Mouse (Mus musculus) embryo, embryonic 10 days (tissue): Measurements from ENCODE around the gene Pdp2.

Experiments
- DNase-seq: peaks from one replicate; pipeline ENCODE4 v3.0.0-alpha.2; 2015; ENCODE audit warnings: low spot score

The Pdp2 gene

DNA sequence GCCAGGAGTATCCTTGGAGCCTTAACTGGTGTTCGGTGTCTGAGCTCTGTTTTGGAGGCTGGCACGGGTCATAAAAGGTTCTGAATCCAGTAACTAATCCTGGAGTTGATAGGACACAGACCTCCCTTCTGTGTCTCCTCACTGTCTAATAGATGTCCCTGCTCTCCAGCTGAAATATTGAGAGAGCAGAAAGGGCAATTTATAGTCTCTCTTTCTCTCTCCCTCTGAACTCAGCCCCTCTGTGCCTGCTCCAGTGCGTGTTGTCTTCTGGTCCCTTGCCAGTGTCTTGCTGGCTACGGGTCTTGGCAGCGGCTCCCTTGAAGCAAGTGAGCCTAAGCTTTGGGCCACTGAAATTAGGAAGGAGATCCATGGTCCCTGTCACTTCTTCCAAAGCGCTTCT lies 6.4 kb downstream of the Pdp2 start:
- DNase-seq: no peak

DNA sequence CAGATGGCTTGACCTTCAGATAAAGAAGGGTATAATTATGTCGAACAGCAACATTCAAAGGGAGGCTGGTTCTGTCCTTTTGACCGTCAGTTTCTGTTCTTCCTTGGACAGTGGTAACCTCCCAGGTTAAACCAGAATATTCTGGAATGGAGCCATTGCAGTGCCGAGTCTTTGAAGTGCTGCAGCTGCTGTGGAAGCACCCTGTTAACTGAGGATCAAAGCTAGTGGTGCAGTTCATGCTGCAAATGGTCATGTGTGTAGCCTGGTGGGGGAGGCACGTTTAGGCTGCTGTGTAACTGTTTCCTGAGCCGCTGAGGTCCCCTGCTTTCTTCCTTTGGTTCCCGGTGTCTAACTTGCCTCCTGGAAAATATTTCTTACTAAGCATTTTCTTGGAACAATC lies 7.2 kb downstream of the Pdp2 start:
- DNase-seq: no peak

DNA sequence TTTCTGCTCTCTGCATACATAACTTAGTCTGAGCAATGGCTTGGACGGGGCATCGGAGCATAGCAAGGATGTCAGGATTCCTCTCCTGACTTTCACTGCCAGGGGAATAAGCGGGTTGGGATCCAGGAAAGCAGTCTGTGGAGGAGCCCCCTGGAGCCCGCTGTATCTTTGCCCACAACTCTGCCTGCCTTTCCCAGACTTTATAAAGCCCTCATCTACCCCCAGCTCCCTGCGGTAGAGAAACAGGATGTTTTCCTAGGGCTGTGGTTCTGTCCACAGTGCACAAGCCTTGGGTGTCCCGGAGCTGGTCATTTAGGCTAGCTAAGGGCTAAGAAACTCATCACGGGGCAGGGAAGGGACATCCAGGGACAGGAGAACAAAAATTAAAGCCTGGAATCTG lies 10.1 kb downstream of the Pdp2 start:
- DNase-seq: peak; percentile 44

DNA sequence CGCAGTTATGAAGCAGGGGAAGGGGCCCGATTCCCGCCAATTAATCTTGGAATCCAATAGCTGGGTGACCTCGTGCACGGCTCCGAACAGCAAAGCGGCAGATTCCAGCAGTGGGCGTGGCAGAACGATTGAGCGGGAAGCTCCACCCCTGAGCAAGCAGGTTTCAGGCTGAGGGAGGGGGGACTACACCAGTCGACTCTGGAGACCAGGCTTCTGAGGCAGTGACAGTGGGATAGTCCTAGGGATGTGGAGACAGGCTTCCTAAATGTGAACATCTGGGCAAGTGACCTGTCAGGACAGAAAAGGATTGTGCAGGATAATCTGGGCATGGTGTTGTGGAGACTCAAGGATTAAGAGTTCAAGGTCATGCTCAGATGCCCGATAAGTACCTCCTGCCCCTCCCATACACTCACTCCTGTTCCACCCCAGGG lies 10.7 kb downstream of the Pdp2 start:
- DNase-seq: peak; percentile 23

DNA sequence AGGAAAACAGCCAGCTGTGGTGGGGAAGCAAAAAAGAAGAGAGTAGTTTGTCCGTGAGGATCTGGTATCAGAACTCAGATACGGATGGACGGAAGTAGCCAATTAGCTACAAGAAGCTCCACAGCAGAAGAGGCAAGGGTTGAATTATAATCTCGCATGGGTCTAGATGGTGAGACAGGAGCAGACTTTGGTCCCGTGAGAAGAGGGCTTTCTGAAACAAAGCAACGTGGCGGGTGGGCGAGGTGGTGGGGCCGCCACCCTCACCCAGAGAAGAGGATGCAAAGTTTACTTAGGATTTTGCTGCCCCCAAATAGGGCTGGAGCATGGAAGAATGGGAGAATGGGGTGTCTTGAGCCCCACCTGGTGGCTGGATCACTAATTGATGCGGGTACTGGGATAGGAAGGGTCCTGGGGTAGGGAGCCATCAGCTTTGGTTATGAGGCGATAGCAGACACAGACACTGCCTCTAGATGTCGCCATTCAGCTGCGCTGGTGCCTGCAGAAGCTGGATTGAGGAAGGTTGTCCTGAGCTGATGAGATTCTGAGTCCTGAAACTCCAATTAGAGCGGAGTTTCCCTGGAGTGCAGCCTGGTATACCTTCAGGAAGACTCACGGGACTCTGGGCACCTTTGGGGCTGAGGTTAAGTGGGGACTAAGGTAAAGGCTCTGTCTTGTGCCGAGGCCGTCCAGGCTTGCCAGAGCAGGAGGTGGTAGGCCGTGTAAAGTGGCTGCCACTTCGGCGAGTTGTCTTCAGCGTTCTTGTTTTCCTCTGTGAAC lies 11.4 kb downstream of the Pdp2 start:
- peak; percentile 98 for DNase-seq

GRCm38 (mm10) chr8:104603245-104603593 lies 12.0 kb downstream of the Pdp2 start:
- no peak for DNase-seq

DNA sequence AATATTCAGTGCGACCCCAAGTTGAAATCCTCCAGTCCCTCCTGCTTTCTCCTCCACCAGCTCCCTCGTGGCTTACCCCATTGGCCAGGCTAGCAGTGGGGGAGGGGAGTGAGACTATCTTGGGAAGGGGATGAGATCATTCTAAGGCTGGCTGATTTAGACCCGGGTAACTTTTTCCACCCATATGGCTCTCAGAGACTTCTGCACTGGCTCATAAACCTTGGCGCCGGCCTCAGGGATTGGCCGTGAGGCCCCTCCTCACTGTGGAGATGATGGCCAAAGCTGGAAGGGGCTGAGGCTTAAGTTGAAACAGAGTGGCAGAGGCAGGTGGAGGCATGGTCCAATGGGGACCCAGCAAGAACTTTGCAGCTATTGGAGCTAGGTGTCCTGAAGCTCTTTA lies 15.1 kb downstream of the Pdp2 start:
- peak; percentile 33 for DNase-seq

GRCm38 (mm10) chr8:104607944-104608343 lies 16.7 kb downstream of the Pdp2 start:
- no peak for DNase-seq

DNA sequence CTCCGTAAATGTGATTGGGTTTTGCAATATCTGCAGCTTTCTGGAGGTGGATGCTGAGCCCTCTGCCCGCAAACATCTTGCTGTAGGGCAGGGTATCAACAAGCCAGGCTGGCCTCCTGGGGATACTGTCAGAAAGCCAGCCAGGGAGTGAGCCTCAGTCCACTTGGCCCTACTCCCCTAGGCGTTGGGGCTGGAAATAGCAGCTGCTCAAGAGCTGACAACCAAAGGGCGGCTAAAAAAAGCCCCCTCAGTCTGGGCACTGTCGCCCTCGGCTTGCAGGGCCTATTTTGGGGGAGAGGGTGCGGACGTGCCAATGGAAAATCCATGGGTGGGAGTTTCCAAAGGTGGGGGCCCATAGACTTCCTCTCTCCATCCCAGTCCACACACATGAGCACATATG lies 18.0 kb downstream of the Pdp2 start:
- no peak for DNase-seq

DNA sequence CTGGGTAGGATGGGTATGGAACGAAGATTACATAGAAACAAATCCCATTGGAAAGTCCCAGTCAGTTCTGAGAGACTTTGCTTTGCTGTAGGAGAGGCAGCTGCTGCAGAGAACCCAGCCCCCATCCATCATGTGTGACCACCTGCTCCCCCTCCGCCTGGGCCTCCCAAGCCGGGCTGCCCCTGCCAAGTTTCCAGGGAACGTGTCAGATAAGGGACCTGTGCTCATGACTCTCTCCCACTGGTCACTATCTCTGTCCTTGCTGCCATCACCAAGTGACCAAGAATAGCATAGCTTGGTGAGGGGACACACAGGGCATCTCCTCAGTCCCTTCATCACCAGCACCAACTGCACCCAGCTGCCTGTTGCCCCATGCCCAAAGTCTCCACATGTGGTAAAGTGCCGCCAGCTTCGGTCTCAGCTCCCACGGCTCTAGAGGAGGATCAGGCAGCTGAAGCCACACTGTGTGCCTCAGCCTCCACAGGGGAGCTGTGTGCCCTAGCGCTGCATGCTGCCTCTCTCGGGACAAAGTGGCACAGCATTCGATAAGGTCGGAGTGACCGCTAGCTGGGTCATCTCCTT lies 19.0 kb downstream of the Pdp2 start:
- no peak for DNase-seq

DNA sequence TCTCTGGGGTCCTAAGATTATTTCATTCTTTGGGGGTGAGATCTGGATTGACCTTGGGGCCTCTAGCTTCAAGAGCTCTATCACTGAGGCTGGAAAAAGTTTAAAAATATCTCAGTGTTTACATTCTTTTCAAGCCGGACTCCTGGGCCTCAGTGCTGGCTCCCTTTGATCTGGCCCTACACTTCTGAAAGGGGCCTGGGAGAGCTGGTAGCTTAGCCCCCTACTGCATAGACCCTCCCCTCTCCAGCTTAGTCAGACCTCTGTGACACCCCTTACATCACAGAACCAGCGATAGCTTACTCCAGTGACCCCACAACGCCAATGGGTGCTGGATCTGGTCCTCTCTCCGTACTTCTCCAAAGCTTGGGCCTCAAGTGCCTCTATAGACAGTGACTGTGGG lies 20.4 kb downstream of the Pdp2 start:
- DNase-seq: no peak

DNA sequence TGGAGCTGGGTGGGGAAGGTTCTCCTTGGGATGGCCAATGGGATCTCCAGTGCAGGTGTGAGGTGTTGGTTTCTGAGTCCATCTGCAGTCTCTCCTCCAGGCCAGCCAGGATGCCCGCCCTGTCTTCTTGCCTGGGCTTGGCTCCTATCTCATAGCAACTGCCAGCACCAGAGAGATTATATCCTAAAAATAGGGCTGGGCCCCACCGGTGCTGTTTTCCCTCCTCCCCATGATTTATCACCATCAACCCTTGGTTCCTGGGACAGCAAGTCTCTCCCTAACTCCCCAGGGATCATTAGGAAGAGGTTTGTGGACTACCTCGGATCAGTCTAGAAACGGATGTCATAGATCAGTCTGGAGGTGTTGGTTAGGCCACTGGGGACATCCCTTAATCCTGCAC lies 21.9 kb downstream of the Pdp2 start:
- DNase-seq: no peak

GRCm38 (mm10) chr8:104620765-104621164 lies 29.5 kb downstream of the Pdp2 start:
- no peak for DNase-seq

DNA sequence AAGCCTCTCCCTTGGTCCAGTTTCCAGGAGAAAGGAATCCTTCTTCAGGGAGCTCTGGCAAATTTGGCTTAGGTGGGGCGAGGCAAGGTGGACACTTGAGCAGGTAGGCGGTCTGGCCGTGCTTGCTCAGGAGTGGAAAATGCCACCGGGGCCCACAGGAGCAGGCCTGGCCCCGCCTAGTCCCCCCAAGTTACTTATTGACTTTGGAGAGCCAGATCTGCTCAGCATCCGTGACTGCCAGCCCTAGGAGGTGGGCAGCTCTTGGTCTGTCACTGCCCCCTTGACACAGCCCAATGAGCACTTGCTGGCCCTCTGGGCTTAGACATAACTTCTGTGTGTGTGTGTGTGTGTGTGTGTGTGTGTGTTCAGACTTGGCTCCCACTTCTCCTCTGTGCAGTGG lies 32.9 kb downstream of the Pdp2 start, which contains the start of gene Cdh16:
TSS of gene Cdh16 (minus strand) at position 236 of the 400 bp plus-strand sequence.
- DNase-seq: no peak

GRCm38 (mm10) chr8:104627065-104627740 lies 36.0 kb downstream of the Pdp2 start:
- DNase-seq: no peak

- no peak for DNase-seq
These were observed 37.2 kb downstream of the Pdp2 start for GRCm38 (mm10) chr8:104628402-104628801.

DNA sequence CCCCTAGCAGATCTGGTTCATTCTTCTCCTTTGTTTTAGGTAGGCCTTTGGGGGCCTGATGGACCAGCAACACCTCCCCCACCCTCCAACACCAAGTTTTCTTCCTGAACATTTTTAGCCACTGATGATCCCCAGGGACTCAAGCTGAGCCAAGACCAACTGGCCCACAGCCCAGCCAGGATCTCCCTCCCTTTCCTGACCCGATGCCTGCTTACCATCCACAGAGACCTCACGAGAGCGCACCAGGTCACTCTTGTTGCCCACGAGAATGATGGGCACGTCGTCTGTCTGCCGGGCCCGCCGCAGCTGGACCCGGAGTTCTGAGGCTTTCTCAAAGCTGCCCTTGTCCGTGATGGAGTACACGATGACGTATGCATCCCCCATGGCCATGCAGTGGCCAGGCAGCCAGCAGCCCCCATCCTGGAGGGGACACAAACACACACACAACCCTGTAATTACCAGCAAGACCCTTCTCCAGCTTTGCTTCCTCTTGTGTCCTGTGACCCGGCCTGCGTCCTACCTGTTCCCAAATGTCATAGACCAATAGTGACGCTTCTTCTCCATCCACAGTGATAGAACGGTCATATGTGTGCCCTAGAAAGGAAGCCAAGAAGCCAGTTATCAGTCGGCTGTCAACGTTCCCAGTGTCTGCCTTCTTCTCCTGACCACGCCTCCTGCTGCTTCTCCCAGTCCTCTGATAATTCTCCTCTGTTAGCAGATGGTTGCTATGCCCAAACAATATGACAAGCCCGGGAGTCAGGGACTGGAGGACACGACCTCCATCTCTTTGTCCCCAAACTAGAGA lies 38.3 kb downstream of the Pdp2 start:
- no peak for DNase-seq

DNA sequence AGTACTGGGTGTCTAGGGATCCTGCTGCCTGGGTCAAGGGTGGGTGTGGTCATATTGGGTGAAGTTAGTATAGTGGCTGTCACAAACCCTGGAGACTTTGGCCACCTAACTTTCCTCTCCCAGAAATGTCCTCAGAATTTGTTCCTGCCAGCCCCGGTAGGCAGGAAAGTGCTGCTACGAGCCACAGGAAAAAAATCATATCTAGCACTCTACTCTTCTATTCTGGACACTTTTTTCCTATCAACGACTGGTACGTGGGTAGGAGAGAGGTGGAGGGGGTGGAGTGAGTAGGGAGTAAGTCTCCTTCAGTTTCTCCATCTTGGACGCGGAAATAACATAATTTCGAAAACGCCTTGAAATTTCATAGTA lies 38.8 kb downstream of the Pdp2 start:
- DNase-seq: no peak

DNA sequence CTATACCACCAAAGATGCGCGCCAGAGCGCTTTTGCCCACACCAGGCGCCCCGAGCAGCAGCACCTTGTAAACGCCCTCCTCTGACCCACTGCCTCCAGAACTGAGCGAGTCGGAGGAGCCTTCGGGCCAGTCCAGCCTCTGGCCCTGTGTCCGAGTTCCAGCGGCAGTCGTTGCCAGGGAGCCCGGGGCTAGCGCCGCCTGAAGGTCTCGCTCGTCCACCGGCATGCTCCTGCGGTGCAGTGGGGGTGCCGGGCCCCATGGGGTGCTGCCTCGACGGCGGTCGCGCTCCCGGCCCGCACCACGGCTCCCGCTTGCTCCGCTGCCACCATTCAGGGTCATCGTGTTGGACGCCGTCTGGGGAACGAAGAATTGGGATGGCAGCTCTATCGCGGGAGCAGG lies 39.3 kb downstream of the Pdp2 start:
- no peak for DNase-seq

DNA sequence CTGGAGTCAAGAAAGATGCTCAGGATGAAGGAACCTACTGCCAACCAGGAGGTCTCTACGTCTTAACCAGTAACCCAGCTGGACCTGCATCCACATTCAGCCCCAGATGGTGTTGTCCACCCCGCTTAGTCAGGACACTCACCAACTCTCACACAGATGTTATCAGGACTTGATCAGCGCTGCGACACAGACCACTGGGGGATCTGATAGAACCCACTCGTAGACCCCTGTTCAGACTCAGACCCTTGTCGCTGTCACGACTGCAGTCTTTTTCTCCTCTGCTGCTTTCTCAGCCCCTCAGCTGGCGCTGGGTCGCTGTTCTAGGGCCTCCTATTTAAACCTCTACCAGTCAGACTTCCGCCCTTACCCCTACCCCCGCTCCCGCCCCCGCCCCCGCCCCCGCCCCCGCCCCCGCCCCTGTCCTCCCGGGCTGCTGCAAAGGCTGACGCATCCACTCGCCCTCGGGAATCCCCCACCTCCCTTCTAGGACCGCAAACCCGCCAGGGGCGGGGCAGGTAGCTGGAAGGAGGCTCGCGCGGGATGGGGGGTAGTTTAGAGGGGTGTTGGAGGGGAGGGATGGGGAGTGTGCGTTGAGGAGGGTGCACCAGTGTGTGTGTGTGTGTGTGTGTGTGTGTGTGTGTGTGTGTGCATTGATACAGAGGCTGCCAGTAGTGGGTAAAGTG lies 39.9 kb downstream of the Pdp2 start, which contains the start of gene Rrad:
TSS of gene Rrad (minus strand) at position 347 of the 683 bp plus-strand sequence.
- peak; percentile 36 for DNase-seq

GRCm38 (mm10) chr8:104631975-104632374 lies 40.7 kb downstream of the Pdp2 start:
- DNase-seq: no peak

- DNase-seq: no peak
These were observed 41.2 kb downstream of the Pdp2 start for GRCm38 (mm10) chr8:104632486-104632885.
